Mouse (Mus musculus): ENCODE results near the gene Pou2f3.

GRCm38 (mm10) chr9:43149498-43149897 lies 60.7 kb downstream of the Pou2f3 start:
- TF ChIP-seq CTCF (IDR thresholded peaks at IDR 0.05; ENCODE audit: control insufficient read depth, insufficient read depth, low read length) (no peak), POLR2A (IDR thresholded peaks at IDR 0.05; ENCODE audit: borderline replicate concordance, control insufficient read depth, low read depth, low read length) (no peak)

Measured in bone marrow, adult 2 months (tissue).